Mouse (Mus musculus) megakaryocyte, embryonic 14.5 days (primary cell): ENCODE results near the gene Rab5a.

ENCODE experiments used
- FLI1 ChIP-seq: IDR thresholded peaks from 2 replicates; pipeline ENCODE4 v1.6.1; 2012; ENCODE audit warnings: low read length, inconsistent platforms, mixed read lengths
- GATA1 ChIP-seq: IDR thresholded peaks from 3 replicates; pipeline ENCODE4 v1.6.1; 2012; ENCODE audit warnings: mixed read lengths, low read length, inconsistent platforms, borderline replicate concordance

- TF ChIP-seq GATA1 (no peak), FLI1 (no peak)
Observed at GRCm38 (mm10) chr17:53480433-53480832, 1.4 kb downstream of the Rab5a start.
